Mouse (Mus musculus) CH12.LX (cell line): ENCODE measurements around the gene Rgl1. TPM values are rescaled to one million over a fixed set of nuclear protein-coding genes. Genes with fewer than 3 reads are reported as not detected.

Experiments
- DNase-seq: peaks from one replicate; pipeline ENCODE4 v3.0.0-alpha.2; 2013; ENCODE audit errors: extremely low read depth
- H3K27ac ChIP-seq: 2 replicates; pipeline ENCODE4 v1.5.1; 2012; ENCODE audit warnings: low read depth, mild to moderate bottlenecking, control low read depth, moderate library complexity; ENCODE audit not compliant: insufficient read depth
- H3K27me3 ChIP-seq: replicated peaks from 2 replicates; pipeline ENCODE3; 2012; ENCODE audit warnings: inconsistent platforms
- H3K36me3 ChIP-seq, 2 experiments: replicated peaks in 1 of 2; 2 replicates each; pipeline versions ENCODE3 to v1.6.1; 2012; ENCODE audit warnings: inconsistent platforms in 1 of 2, low read length in 1 of 2, mild to moderate bottlenecking in 1 of 2, mixed read lengths in 1 of 2, moderate library complexity in 1 of 2; ENCODE audit not compliant: control insufficient read depth in 1 of 2, insufficient read depth in 1 of 2
- H3K4me1 ChIP-seq, 2 experiments: 2 replicates each; pipeline ENCODE4 v1.6.1; 2012; ENCODE audit warnings: inconsistent platforms in 1 of 2, moderate library complexity in 1 of 2; ENCODE audit not compliant: insufficient read depth in 2 of 2, control insufficient read depth in 1 of 2
- H3K4me2 ChIP-seq: 2 replicates; pipeline ENCODE4 v1.6.1; 2012; ENCODE audit warnings: low read depth, mild to moderate bottlenecking, control low read depth; ENCODE audit not compliant: poor library complexity, insufficient read depth, severe bottlenecking
- H3K4me3 ChIP-seq, 3 experiments: fragments of 150-350 bp in 1 of 3; sonication (generic) in 1 of 3; replicated peaks in 1 of 3; 2 replicates each; pipeline versions ENCODE3 to v1.5.1; 2011 to 2012; ENCODE audit warnings: low read depth in 2 of 3, low read length in 2 of 3, mild to moderate bottlenecking in 2 of 3, moderate library complexity in 2 of 3, control low read depth in 1 of 3, improper control_type of control experiment in 1 of 3, inconsistent platforms in 1 of 3, mixed read lengths in 1 of 3; ENCODE audit not compliant: poor library complexity in 1 of 3
- H3K79me2 ChIP-seq: replicated peaks from 2 replicates; pipeline ENCODE4 v1.6.1; 2012; ENCODE audit warnings: mild to moderate bottlenecking, moderate library complexity; ENCODE audit not compliant: control insufficient read depth, poor library complexity, insufficient read depth, severe bottlenecking; ENCODE audit errors: extremely low read depth
- H3K9ac ChIP-seq: 2 replicates; pipeline ENCODE4 v1.6.1; 2012; ENCODE audit warnings: low read depth, mild to moderate bottlenecking, control low read depth, moderate library complexity; ENCODE audit not compliant: insufficient read depth
- H3K9me3 ChIP-seq: replicated peaks from 2 replicates; pipeline ENCODE3; 2012; ENCODE audit warnings: low read length, inconsistent platforms, mixed read lengths
- BHLHE40 ChIP-seq: IDR thresholded peaks from 2 replicates; pipeline ENCODE4 v1.6.1; 2011; ENCODE audit warnings: mild to moderate bottlenecking, low read depth, low read length, improper control_type of control experiment
- CHD1 ChIP-seq: IDR thresholded peaks from 2 replicates; pipeline ENCODE4 v1.6.1; 2012; ENCODE audit warnings: low read depth, low read length, improper control_type of control experiment, inconsistent platforms
- CHD2 ChIP-seq: IDR thresholded peaks from 2 replicates; pipeline ENCODE4 v1.6.1; 2011; ENCODE audit warnings: low read length, improper control_type of control experiment
- CTCF ChIP-seq, 2 experiments: IDR thresholded peaks in 1 of 2; conservative IDR thresholded peaks in 1 of 2; 2 replicates each; pipeline ENCODE4 v1.5.1; 2011 to 2012; ENCODE audit warnings: low read depth in 2 of 2, low read length in 2 of 2, improper control_type of control experiment in 1 of 2, inconsistent platforms in 1 of 2, mild to moderate bottlenecking in 1 of 2, moderate library complexity in 1 of 2
- ELF1 ChIP-seq: IDR thresholded peaks from 2 replicates; pipeline ENCODE4 v1.6.1; 2014; ENCODE audit warnings: low read depth, mild to moderate bottlenecking, inconsistent platforms, low read length, improper control_type of control experiment
- GABPA ChIP-seq: IDR thresholded peaks from 2 replicates; pipeline ENCODE4 v1.6.1; 2012; ENCODE audit warnings: low read depth, low read length, improper control_type of control experiment, inconsistent platforms; ENCODE audit not compliant: insufficient replicate concordance
- HCFC1 ChIP-seq: IDR thresholded peaks from 2 replicates; pipeline ENCODE4 v1.6.1; 2012; ENCODE audit warnings: low read depth, mild to moderate bottlenecking, inconsistent platforms, low read length, improper control_type of control experiment
- IRF4 ChIP-seq: IDR thresholded peaks from 2 replicates; pipeline ENCODE4 v1.6.1; 2014; ENCODE audit warnings: low read depth, mild to moderate bottlenecking, inconsistent platforms, low read length, improper control_type of control experiment
- JUND ChIP-seq: conservative IDR thresholded peaks from 2 replicates; pipeline ENCODE4 v1.6.1; 2011; ENCODE audit warnings: low read depth, low read length, improper control_type of control experiment
- MAFK ChIP-seq: IDR thresholded peaks from 2 replicates; pipeline ENCODE4 v1.6.1; 2011; ENCODE audit warnings: low read length, improper control_type of control experiment; ENCODE audit not compliant: insufficient replicate concordance
- MAX ChIP-seq: IDR thresholded peaks from 2 replicates; pipeline ENCODE4 v1.6.1; 2011; ENCODE audit warnings: low read length, improper control_type of control experiment
- MAZ ChIP-seq: IDR thresholded peaks from 2 replicates; pipeline ENCODE4 v1.6.1; 2012; ENCODE audit warnings: low read depth, mild to moderate bottlenecking, inconsistent platforms, low read length, improper control_type of control experiment, moderate library complexity
- MEF2A ChIP-seq: IDR thresholded peaks from 2 replicates; pipeline ENCODE4 v1.6.1; 2014; ENCODE audit warnings: low read depth, mild to moderate bottlenecking, inconsistent platforms, low read length, improper control_type of control experiment, borderline replicate concordance
- MXI1 ChIP-seq: IDR thresholded peaks from 2 replicates; pipeline ENCODE4 v1.6.1; 2011; ENCODE audit warnings: mild to moderate bottlenecking, low read depth, low read length, improper control_type of control experiment
- MYC ChIP-seq: IDR thresholded peaks from 2 replicates; pipeline ENCODE4 v1.6.1; 2011; ENCODE audit warnings: low read depth, mild to moderate bottlenecking, improper control_type of control experiment, low read length
- NELFE ChIP-seq: IDR thresholded peaks from 2 replicates; pipeline ENCODE4 v1.6.1; 2011; ENCODE audit warnings: low read depth, low read length, improper control_type of control experiment
- NRF1 ChIP-seq: IDR thresholded peaks from 2 replicates; pipeline ENCODE4 v1.6.1; 2014; ENCODE audit warnings: low read depth, mild to moderate bottlenecking, inconsistent platforms, low read length, improper control_type of control experiment, moderate library complexity
- PAX5 ChIP-seq: IDR thresholded peaks from 2 replicates; pipeline ENCODE4 v1.6.1; 2012; ENCODE audit warnings: low read length, inconsistent platforms, mixed read lengths
- POLR2A ChIP-seq: IDR thresholded peaks from 2 replicates; pipeline ENCODE4 v1.6.1; 2011; ENCODE audit warnings: low read depth, mild to moderate bottlenecking, improper control_type of control experiment, low read length
- POLR2AphosphoS2 ChIP-seq: IDR thresholded peaks from 2 replicates; pipeline ENCODE4 v1.6.1; 2011; ENCODE audit warnings: low read depth, low read length, improper control_type of control experiment
- RAD21 ChIP-seq: IDR thresholded peaks from 2 replicates; pipeline ENCODE4 v1.6.1; 2011; ENCODE audit warnings: low read depth, mild to moderate bottlenecking, low read length, improper control_type of control experiment, moderate library complexity
- RCOR1 ChIP-seq: conservative IDR thresholded peaks from 2 replicates; pipeline ENCODE4 v1.6.1; 2012; ENCODE audit warnings: low read depth, mild to moderate bottlenecking, inconsistent platforms, low read length, improper control_type of control experiment
- SIN3A ChIP-seq: IDR thresholded peaks from 2 replicates; pipeline ENCODE4 v1.6.1; 2012; ENCODE audit warnings: low read length, improper control_type of control experiment, inconsistent platforms
- SMC3 ChIP-seq: IDR thresholded peaks from 2 replicates; pipeline ENCODE4 v1.6.1; 2011; ENCODE audit warnings: low read depth, low read length, improper control_type of control experiment
- TBP ChIP-seq: conservative IDR thresholded peaks from 2 replicates; pipeline ENCODE4 v1.6.1; 2011; ENCODE audit warnings: low read depth, low read length, improper control_type of control experiment
- TCF12 ChIP-seq: IDR thresholded peaks from 2 replicates; pipeline ENCODE4 v1.6.1; 2014; ENCODE audit warnings: low read depth, mild to moderate bottlenecking, inconsistent platforms, low read length, improper control_type of control experiment
- UBTF ChIP-seq: IDR thresholded peaks from 2 replicates; pipeline ENCODE4 v1.6.1; 2012; ENCODE audit warnings: low read depth, mild to moderate bottlenecking, inconsistent platforms, low read length, improper control_type of control experiment, moderate library complexity
- USF1 ChIP-seq: IDR thresholded peaks from 2 replicates; pipeline ENCODE4 v1.6.1; 2014; ENCODE audit warnings: low read depth, mild to moderate bottlenecking, inconsistent platforms, low read length, improper control_type of control experiment
- ZC3H11A ChIP-seq: IDR thresholded peaks from 2 replicates; pipeline ENCODE4 v1.6.1; 2012; ENCODE audit warnings: low read depth, mild to moderate bottlenecking, inconsistent platforms, low read length, improper control_type of control experiment
- ZMIZ1 ChIP-seq: IDR thresholded peaks from 2 replicates; pipeline ENCODE4 v1.6.1; 2012; ENCODE audit warnings: low read depth, mild to moderate bottlenecking, inconsistent platforms, low read length, improper control_type of control experiment
- ZNF384 ChIP-seq: IDR thresholded peaks from 2 replicates; pipeline ENCODE4 v1.6.1; 2012; ENCODE audit warnings: low read depth, low read length, improper control_type of control experiment, inconsistent platforms
- dilution Hi-C: fragments of 300-500 bp; cut with MboI; formaldehyde crosslinking; loops from 2 replicates; pipeline ENCODE4 v1.14.3; 2020; ENCODE audit warnings: low sequenced_read_pairs; ENCODE audit not compliant: extremely low pct_unique_long_range_greater_than_20kb, extremely low pct_ligation_motif_present
- in situ Hi-C: fragments of 300-500 bp; cut with MboI; formaldehyde crosslinking; loops from 3 replicates; pipeline ENCODE4 v1.14.3; 2019; ENCODE audit warnings: low sequenced_read_pairs, low pct_ligation_motif_present, low pct_unique_long_range_greater_than_20kb, mixed read lengths
- polyA plus RNA-seq: library from polyadenylated mRNA; unstranded; fragments of >175 nt; gene quantifications from 2 replicates; pipeline ENCODE4 v1.2.1, GENCODE M21; 2012; ENCODE audit warnings: low read depth; ENCODE audit not compliant: insufficient read length
- total RNA-seq, 2 experiments: library from RNA; depleted of rRNA; stranded (reverse); fragments of 300-350 nt in 1 of 2; fragments of >200 nt in 1 of 2; gene quantifications; 2 replicates each; pipeline ENCODE4 v1.2.3; 2012 to 2014

The Rgl1 gene
- total and polyA plus RNA-seq, 3 experiments, result 0.25 to 1.7 (median 0.74) TPM

- H3K27me3 ChIP-seq, result no peaks in the 10 kb centered on the region
- no peak overlapping the region for H3K4me2 ChIP-seq
- H3K9ac ChIP-seq, result no peak overlapping the region
- no peak for DNase-seq
- no peaks in the 10 kb centered on the region for H3K79me2 ChIP-seq
- no peak overlapping the region for H3K4me3 ChIP-seq
- H3K4me1 ChIP-seq, result peaks cover 0 to 8% of the 10 kb centered on the region in 2 experiments; a peak in 1 of 4 replicates
- TF ChIP-seq BHLHE40, result no peak
- TF ChIP-seq ZMIZ1, result no peak
- no peak for TF ChIP-seq ELF1
- no peak for TF ChIP-seq ZC3H11A
- no peak for TF ChIP-seq GABPA
- TF ChIP-seq USF1, result no peak
- no peak for TF ChIP-seq PAX5
- no peak for TF ChIP-seq MXI1
- no peak for TF ChIP-seq RCOR1
- TF ChIP-seq RAD21, result no peak
- no peak for TF ChIP-seq MAFK
- dilution Hi-C loops, result no loop called here
- in situ Hi-C loops, result no loop called here
- H3K27ac ChIP-seq, result no peak overlapping the region
- H3K36me3 ChIP-seq, result no peaks in the 10 kb centered on the region
- no peaks in the 10 kb centered on the region for H3K9me3 ChIP-seq
Measured at GRCm38 (mm10) chr1:152726095-152726494, 40.1 kb downstream of the Rgl1 start.

GRCm38 (mm10) chr1:152724286-152724685, 41.9 kb downstream of the Rgl1 start:
- dilution Hi-C loops, result no loop called here
- in situ Hi-C loops, result no loop called here
- no peak overlapping the region for H3K27ac ChIP-seq
- H3K9ac ChIP-seq, result no peak overlapping the region
- H3K9me3 ChIP-seq, result no peaks in the 10 kb centered on the region
- no peaks in the 10 kb centered on the region for H3K79me2 ChIP-seq
- TF ChIP-seq SMC3, result peak; percentile 32; the same call in 1 of the 2 replicates
- TF ChIP-seq ELF1, result no peak
- no peak for TF ChIP-seq RCOR1
- no peak for TF ChIP-seq SIN3A
- TF ChIP-seq CTCF (conservative IDR thresholded peaks at IDR 0.05 in 1 of 2, IDR thresholded peaks at IDR 0.05 in 1 of 2; ENCODE audit: low read depth in 2 of 2, low read length in 2 of 2), result peak; percentile 30 to 73; a peak in 2 of 4 replicates
- TF ChIP-seq JUND, result no peak
- no peak for TF ChIP-seq USF1
- no peak for TF ChIP-seq UBTF
- no peak for TF ChIP-seq NRF1
- TF ChIP-seq MYC, result no peak
- TF ChIP-seq CHD2, result no peak
- peak; percentile 56; the same call in 1 of the 2 replicates for TF ChIP-seq BHLHE40
- no peak for TF ChIP-seq MAZ
- TF ChIP-seq MXI1, result no peak
- peak; percentile 85 for TF ChIP-seq ZNF384
- TF ChIP-seq TBP, result no peak
- no peak for TF ChIP-seq MEF2A
- no peak for TF ChIP-seq PAX5
- no peak for TF ChIP-seq HCFC1
- TF ChIP-seq CHD1, result no peak
- no peak for TF ChIP-seq TCF12
- TF ChIP-seq NELFE, result no peak
- peak; percentile 72 for TF ChIP-seq RAD21
- no peak for TF ChIP-seq MAX
- TF ChIP-seq POLR2AphosphoS2, result no peak
- TF ChIP-seq GABPA, result no peak
- TF ChIP-seq IRF4, result no peak
- TF ChIP-seq POLR2A, result no peak
- TF ChIP-seq, all 38 proteins: peak for 5
- Histone ChIP-seq H3K4me2 (no peak overlapping the region), H3K36me3 (no peaks in the 10 kb centered on the region), H3K4me3 (no peak overlapping the region), H3K27me3 (no peaks in the 10 kb centered on the region), H3K4me1 (peaks cover 0 to 17% of the 10 kb centered on the region in 2 experiments; a peak in 2 of 4 replicates)
- peak; percentile 30 for DNase-seq
